ENCODE assay signal across 19 mouse cellular contexts in genomic region chr11:97299939-97300338, GRCm38 (mm10). TPM values are rescaled to one million over a fixed set of nuclear protein-coding genes. Genes with fewer than 3 reads are reported as not detected.
"Had no signal": no experiment of that assay in that cellular context is flagged by ENCODE, and none has a peak within 500 bp of the region (broad histone marks: within the 10 kb centered on the region; RNA-seq: fewer than 3 reads in every experiment).

No protein-coding gene starts in this region.

- H3K27ac ChIP-seq: midbrain, embryonic 10.5 days; midbrain, embryonic 12.5 days; neural tube, embryonic 13.5 days; neural tube, embryonic 15.5 days had no signal

- H3K4me1 ChIP-seq: neural tube, embryonic 13.5 days had no signal

- H3K27me3 ChIP-seq: midbrain, embryonic 12.5 days; neural tube, embryonic 13.5 days; neural tube, embryonic 15.5 days had no signal

- H3K9ac ChIP-seq: lung, embryonic 14.5 days; midbrain, embryonic 12.5 days; neural tube, embryonic 13.5 days; neural tube, embryonic 15.5 days had no signal

- DNase-seq: lung, embryonic 14.5 days; lung, postnatal 10 days; lung, postnatal 4 days; midbrain, embryonic 14.5 days; retina, postnatal 1 day; right cerebral cortex, adult 18-20 months; right cerebral cortex, postnatal 25 days; right cerebral cortex, postnatal 4 days; spleen, adult 18-20 months; thymus, adult 18-20 months; thymus, postnatal 14 days; thymus, postnatal 36 days had no signal

- H3K36me3 ChIP-seq: midbrain, embryonic 10.5 days; midbrain, embryonic 12.5 days; neural tube, embryonic 13.5 days; neural tube, embryonic 15.5 days had no signal

- H3K4me3 ChIP-seq: midbrain, embryonic 10.5 days; midbrain, embryonic 12.5 days; myocyte; neural tube, embryonic 13.5 days; neural tube, embryonic 15.5 days had no signal

- ATAC-seq: midbrain, embryonic 16.5 days had no signal

- H3K4me2 ChIP-seq: lung, embryonic 14.5 days; midbrain, embryonic 12.5 days; neural tube, embryonic 13.5 days; neural tube, embryonic 15.5 days had no signal

- H3K9me3 ChIP-seq: midbrain, embryonic 10.5 days; midbrain, embryonic 12.5 days; neural tube, embryonic 13.5 days; neural tube, embryonic 15.5 days had no signal

RNA-seq across cellular contexts. Expression of gene Gpr179, which starts 51.9 kb away (rescaled TPM):
- total RNA-seq: megakaryocyte-erythroid progenitor cell, adult 5-6 weeks had no signal
